Mouse (Mus musculus) left cerebral cortex, adult 8-10 months (tissue): ENCODE measurements around the gene Plekhm3. TPM values are rescaled to one million over a fixed set of nuclear protein-coding genes. Genes with fewer than 3 reads are reported as not detected.

Experiments
- total RNA-seq, 4 experiments: library from RNA; stranded (reverse); gene quantifications; 2 replicates each; pipeline ENCODE4 v1.2.4; 2022

The Plekhm3 gene
- total RNA-seq, 4 experiments from 2014 or later, result 39.0 to 47.4 (median 43.7) TPM

Other genes with a start within 250 kb of the Plekhm3 start
- gene Fzd5, start 219.1 kb downstream of the Plekhm3 start, total RNA-seq, result 1 to 10 TPM; 2.2 to 2.8 (median 2.6) TPM
- under 1 TPM in 2 of 4 experiments, not detected in 2; 0.39 to 0.44 TPM for gene Akr1cl, start 75.9 kb upstream of the Plekhm3 start, total RNA-seq
- not detected for gene Cryge, start 94.3 kb upstream of the Plekhm3 start, total RNA-seq
- gene Crygd, start 106.6 kb upstream of the Plekhm3 start, total RNA-seq, result not detected
- gene Crygc, start 116.9 kb upstream of the Plekhm3 start, total RNA-seq, result not detected
- gene Crygb, start 125.5 kb upstream of the Plekhm3 start, total RNA-seq, result not detected
- gene Cryga, start 146.5 kb upstream of the Plekhm3 start, total RNA-seq, result 1 to 10 TPM in 1 of 4 experiments, not detected in 3; 1.6 TPM
- gene Gm28845, start 162.7 kb upstream of the Plekhm3 start, total RNA-seq, result 1 to 10 TPM in 3 of 4 experiments, not detected in 1; 1.2 to 1.6 (median 1.6) TPM
- 1 to 10 TPM; 5.6 to 7.6 (median 6.1) TPM for gene D630023F18Rik, start 166.4 kb upstream of the Plekhm3 start, total RNA-seq
- gene Idh1, start 229.7 kb upstream of the Plekhm3 start, total RNA-seq, result 10 to 100 TPM; 45.9 to 54.9 (median 47.3) TPM
- gene Pikfyve, start 229.9 kb upstream of the Plekhm3 start, total RNA-seq, result 10 to 100 TPM; 46.0 to 56.0 (median 49.4) TPM